Mouse (Mus musculus) urinary bladder, postnatal 14 days (tissue): ENCODE measurements around the gene Dpf1.

Experiments
- DNase-seq: peaks from one replicate; pipeline ENCODE4 v3.0.0; 2021; ENCODE audit warnings: low spot score

Dpf1 gene

GRCm38 (mm10) chr7:29288942-29289638 is 14.7 kb upstream of the Dpf1 start, which contains the start of gene Ppp1r14a:
Gene Ppp1r14a (plus strand): TSS chr7:29289308.
- peak; percentile 85 for DNase-seq

DNA sequence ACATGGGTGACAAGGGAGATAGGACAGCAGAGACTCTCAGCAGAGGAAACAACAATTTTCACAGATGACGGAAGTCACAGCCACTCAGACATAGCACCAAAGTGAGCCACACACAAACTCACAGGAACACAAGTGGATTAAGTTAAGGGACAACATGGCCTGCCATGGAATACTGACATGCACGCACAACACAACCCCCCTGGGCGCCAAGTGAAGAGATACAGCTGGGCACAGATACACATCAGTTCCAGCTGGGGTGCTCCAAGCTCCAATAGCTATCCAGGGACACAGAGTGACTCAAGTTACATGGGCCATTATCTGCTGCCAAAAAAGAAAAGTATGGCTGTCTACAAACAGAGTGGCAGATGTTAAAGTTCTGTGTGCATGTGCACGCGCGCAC is 13.9 kb upstream of the Dpf1 start:
- peak; percentile 48 for DNase-seq

GRCm38 (mm10) chr7:29290691-29291485 is 12.9 kb upstream of the Dpf1 start:
- no peak for DNase-seq

- DNase-seq = no peak
These were observed 11.9 kb upstream of the Dpf1 start for GRCm38 (mm10) chr7:29291616-29292457.

GRCm38 (mm10) chr7:29292458-29293098 is 11.2 kb upstream of the Dpf1 start:
- DNase-seq = no peak

GRCm38 (mm10) chr7:29293131-29294065 is 10.4 kb upstream of the Dpf1 start:
- peak; percentile 54 for DNase-seq

DNA sequence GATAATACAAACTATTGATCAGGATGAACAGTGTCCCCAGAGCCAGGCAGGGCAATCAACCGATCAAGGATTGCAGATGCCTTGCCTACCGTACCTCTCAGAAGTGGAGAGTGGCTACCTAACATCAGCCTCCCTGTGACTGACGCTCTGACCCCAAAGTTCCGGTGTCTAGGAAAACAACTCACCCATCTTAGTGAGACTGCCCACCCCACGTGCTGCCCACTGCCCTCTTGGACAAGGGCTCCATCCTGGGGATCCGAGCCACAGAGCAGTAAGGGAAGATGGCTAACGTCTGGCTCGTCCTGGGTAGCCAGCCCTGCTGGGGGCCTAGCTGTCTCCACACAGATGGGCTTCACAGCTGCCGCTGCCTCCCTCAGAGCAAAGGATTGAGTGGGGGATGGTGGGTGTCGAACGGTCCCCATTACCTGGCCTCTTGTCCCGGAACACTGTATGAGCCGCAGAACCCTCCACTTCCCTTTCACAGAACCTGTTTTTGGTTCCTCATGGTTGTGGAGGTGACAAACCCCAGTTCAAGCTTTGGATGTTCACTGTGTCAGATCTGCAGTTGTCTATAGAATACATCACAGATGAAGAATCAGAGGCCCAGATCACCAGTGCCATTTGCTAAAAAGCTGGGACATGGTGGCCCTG is 9.5 kb upstream of the Dpf1 start:
- no peak for DNase-seq

- no peak for DNase-seq
These were observed 7.7 kb upstream of the Dpf1 start for GRCm38 (mm10) chr7:29295861-29296647.

- DNase-seq = peak; percentile 74
These were observed 6.8 kb upstream of the Dpf1 start for GRCm38 (mm10) chr7:29296998-29297397.

- DNase-seq = peak; percentile 78
These were observed 2.6 kb upstream of the Dpf1 start for GRCm38 (mm10) chr7:29301127-29301566.

- no peak for DNase-seq
These were observed 1.1 kb upstream of the Dpf1 start for GRCm38 (mm10) chr7:29302641-29303040.

DNA sequence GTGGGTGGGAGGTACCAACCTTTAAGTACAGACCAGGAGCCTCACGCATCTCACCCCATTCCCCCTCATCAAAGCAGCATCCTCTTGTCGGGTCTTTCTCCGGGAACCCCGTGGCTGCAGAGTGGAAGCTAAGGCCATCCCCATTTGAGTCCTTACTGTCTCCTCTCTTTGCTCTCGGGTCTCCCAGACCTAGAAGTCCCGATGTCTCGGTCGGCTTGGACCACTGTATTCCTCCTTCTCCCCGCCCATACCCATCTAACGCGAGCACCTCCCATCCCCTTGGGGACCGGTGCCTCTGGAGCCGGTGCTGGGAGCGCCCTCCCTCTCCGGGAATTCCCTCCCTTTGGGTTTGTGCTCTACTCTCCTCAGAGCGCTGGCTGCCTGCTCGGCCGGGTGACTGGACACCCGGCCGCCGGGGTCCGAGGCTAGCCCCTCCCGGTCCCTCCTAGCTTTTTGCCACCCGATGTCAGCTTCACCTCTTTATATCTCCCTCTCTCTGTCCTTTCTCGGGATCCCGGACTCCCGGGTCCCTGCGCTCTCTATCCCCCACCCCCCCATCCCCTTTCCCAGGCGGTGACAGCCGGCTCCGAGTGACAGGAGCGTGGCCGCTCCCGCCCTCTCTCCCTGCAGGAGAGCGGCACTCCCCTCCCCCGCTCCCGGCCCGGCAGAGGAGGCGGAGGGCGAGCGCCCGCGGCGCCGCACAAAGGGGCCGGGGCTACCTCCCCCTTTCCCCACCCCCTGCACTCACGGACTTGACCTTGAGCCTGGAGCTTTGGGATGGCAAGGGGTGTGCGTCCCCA is 912 bp downstream of the Dpf1 start:
- DNase-seq = no peak

GRCm38 (mm10) chr7:29305263-29305988 is 1.7 kb downstream of the Dpf1 start:
- DNase-seq = no peak

- no peak for DNase-seq
These were observed 2.4 kb downstream of the Dpf1 start for GRCm38 (mm10) chr7:29306108-29306507.

GRCm38 (mm10) chr7:29306619-29307018 is 2.9 kb downstream of the Dpf1 start:
- DNase-seq = no peak

GRCm38 (mm10) chr7:29307350-29308104 is 3.8 kb downstream of the Dpf1 start:
- peak; percentile 92 for DNase-seq

GRCm38 (mm10) chr7:29309221-29309721 is 5.5 kb downstream of the Dpf1 start:
- no peak for DNase-seq
